Mouse (Mus musculus): Measurements from ENCODE around the gene Vmn2r7.
"Not testable (repeated sequence)": the region's sequence is repeated elsewhere in the genome, so short reads cannot be mapped to it uniquely, and the experiment has no call there.

Vmn2r7 gene

GRCm38 (mm10) chr3:64844665-64845064 is at the start of gene Vmn2r7:
Gene Vmn2r7, minus strand, starts transcription at chr3:64844765.
- not testable (repeated sequence) for DNase-seq (ENCODE audit: low read depth)

- DNase-seq (ENCODE audit: low read depth), result no peak
Measured at GRCm38 (mm10) chr3:64889725-64890124, 45.2 kb upstream of the Vmn2r7 start.

DNA sequence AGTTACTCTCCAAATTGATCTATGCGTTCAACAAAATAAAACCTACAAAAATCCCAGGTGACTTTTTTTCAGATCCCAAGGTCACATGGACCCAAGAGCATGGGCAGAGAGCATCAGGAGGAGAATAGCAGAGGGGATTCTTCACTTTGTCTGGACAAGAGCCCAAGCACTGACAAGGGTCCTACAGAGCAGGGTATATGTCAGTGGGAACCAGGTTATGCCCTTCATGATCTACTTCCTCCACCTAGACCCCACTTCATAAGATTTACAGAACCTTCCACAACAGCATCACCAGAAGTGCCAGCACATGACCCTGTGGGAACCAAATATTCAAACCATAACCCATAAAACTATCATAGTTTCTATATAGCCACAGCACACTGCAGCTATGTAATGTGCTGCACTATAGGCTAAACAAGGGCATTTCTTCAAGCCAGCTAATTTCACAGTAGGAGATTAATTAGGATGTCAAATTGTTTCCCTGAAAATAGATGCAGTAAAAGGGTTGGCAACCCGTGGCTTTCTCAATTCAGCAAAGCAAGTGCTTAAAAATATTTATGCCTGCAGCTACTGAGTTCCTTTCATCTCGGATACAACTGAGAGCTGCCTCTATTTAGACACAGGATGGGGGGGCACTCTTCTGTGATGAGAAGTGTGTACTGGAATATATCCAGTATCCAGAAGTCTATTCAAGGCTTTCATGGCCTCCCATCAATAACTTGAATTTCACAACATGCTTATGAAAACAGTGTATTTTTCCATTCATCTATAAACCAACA is 33.8 kb upstream of the Vmn2r7 start:
- DNase-seq (ENCODE audit: low read depth), result no peak

GRCm38 (mm10) chr3:64876669-64877068 is 32.1 kb upstream of the Vmn2r7 start:
- DNase-seq (ENCODE audit: low read depth), result peak; percentile 25

DNA sequence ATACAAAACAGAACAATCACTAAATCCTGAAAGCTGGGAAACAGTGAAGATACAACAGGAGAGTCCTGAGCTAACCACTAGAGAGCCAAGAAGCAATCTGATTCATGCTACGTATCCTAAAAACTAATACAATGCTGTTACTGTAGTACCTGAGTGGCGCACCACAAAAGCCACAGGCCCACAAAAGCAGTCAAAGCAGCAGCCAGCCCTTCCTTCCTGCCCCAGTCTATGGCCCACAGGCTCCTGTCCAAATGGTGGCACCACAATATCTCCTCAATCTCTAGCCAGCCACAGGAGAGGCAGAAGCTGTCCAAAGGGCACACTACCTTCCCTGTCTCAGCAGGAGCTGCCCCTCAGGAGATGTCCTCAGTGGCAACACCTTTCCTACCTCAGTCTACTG is 1.7 kb downstream of the Vmn2r7 start:
- no peak for DNase-seq (ENCODE audit: low read depth)

GRCm38 (mm10) chr3:64842299-64842698 is 2.3 kb downstream of the Vmn2r7 start:
- peak; percentile 84 for DNase-seq (ENCODE audit: low read depth)

DNA sequence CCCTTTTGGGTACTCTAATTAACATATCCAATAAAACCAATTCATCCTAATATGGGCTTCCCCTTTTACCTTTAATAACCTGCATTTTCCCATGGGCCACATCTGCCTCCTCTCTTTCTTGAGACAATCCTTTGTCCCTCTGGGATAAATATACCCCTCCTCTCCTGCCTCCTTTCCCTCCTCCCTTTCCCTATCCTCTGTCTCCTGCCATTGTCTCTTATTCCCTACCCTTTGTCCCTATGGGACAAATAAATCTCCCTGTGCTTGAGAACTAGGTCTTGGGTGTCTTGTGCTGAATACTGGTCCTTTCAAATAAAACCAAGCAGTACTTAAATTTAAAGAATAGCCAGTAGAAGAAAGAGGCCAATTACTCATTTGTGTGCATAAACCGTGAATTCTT is 13.4 kb downstream of the Vmn2r7 start:
- no peak for DNase-seq (ENCODE audit: low read depth)

GRCm38 (mm10) chr3:64791245-64791591 is 53.3 kb downstream of the Vmn2r7 start:
- no peak for DNase-seq (ENCODE audit: low read depth)

DNA sequence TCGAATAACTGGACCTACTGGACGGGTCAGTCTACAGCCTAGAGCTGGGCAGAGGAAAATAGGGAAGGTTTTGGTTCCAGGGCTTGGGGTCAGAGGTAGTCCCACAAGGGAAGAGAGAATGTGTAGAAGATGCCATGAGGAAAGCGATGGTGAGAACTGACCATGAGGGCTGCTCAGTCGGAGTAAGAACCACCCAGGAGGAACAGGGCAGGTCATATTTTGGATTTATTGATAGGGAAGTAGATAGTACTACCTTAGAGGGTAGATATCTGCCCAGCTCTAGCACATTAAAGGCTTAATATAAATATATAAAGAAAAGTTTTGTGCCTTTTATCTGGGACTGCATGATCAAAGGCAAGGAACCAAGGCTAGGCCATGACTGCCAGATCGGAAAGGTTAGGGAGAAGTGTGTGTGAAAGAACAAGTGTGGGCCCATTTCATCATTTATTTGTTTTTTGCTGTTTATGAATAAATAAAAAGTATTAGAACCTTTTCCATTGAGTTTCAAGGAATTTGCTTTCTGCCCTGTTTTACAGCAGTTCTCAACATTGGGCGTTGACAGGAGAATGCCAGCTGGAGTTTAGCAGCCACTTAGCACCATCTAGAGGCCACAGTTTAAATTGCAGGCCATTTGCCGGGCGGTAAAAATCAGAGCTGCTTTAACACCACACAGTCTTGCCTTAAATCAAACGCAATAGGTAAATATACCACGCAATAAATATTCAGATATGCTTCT is 53.9 kb downstream of the Vmn2r7 start:
- peak; percentile 74 for DNase-seq (ENCODE audit: low read depth)

- no peak for DNase-seq (ENCODE audit: low read depth)
Measured at GRCm38 (mm10) chr3:64782901-64783300, 61.7 kb downstream of the Vmn2r7 start.

DNA sequence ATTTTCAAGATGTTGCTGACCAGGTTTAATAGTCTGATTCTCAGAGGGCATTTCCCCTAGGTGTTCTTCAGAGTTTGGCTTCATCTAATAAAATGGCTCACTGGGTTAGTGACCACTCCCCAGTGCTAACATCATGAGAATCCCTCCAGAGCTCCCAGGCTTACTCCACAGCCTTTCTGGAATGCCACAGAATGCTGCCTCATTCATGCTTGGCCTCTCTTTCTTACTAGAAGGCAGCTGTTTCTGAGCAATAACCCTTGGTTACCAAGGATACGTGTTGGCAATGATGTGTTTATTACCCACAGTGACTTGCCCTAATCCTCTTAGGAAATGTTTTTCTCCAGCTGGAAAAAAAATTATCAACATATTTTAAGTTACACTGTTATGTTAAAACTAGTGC is 72.4 kb downstream of the Vmn2r7 start:
- DNase-seq (ENCODE audit: low read depth), result peak; percentile 15

DNA sequence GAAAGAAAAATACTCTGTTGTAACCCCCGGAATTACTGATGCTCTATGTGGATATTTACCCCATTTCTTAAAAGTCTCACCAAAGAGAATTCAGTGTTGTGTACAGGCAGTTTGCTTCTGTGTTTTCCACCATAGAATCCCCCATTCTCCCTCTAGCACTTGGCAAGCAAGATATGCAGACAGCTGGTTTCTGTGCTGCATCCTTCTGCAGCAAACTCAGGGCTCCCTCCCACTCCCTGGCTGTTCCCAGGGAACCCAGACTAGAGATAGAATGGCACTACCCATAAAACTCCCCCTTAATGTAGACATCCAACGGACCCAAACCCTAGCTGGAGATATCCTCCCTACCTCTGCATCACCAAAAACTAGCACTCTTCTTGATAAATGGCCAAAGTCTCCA is 88.4 kb downstream of the Vmn2r7 start:
- DNase-seq (ENCODE audit: low read depth), result no peak

DNA sequence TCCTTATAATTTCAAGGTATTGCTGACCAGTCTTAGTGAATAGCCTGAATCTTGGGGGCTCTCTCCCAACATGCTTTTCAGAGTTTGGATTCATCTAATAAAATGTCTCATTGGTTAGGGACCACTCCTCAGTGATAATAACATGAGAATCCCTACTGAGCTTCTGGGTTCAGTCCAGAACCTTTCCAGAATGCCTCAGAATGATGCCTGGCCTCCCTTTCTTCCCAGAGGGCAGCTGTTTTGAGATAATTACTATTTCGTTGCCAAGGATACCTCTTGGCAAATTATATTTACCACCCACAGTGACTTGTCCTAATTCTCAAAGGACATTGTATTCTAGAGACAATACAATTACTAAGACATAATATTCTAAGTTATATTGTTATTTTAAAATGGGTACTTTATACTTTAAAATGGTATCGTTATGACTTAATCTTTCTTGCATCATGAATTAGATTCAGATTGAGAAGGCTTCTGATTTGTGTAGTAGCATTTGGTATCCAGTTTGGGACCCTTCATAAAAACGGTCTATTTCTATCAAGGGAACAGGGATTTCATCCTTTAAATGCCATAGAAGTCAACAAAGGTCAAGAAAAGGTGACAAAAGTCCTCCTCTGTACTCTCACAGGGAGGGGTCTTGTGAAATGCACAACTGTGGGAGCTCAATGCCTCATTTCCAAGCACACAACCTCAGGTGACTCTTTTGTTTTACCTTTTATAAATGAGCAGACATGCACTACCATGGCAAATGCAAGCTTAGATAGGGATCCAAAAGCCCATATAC is 117.2 kb downstream of the Vmn2r7 start:
- not testable (repeated sequence) for DNase-seq (ENCODE audit: low read depth)

DNA sequence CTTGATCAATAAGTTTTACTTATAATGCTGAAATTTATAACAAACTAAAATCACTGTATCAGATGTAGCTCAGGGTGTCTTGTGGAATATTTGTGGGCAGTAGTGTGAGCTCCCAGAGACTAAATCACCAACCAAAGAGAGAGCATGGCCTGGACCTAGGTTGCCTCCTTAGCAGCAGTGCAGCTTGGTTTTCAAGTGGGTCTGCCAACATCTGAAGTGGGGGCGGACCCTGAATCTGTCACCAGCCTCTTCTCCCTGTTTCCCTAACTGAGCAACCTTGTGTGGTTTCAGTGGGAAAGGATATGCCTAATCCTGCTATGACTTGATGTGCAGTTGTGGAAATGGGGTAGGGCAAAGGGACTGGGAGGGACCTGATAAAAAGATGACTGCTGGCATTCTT is 118.8 kb downstream of the Vmn2r7 start:
- not testable (repeated sequence) for DNase-seq (ENCODE audit: low read depth)

DNA sequence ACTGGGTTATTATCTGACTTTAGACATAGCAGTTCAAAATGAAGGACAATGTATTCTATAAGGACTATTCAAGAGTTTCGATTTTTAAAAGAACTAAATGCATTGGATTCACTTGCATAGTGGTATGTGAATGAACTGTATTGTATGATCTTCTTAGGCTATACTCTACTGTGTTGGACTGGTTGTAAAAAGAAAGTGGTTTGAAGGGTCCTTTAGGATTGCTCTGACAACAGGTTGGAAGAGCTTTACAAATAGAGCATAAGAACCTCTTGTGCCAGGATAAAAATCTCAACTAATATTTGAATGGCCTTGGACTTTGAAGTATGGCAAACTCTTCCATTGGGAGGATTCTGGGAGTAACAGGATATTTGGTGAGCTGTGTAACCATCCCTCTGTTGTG is 168.5 kb downstream of the Vmn2r7 start:
- DNase-seq (ENCODE audit: low read depth), result not testable (repeated sequence)

All from NIH3T3 (cell line).